Mouse (Mus musculus) neutrophil, adult 5-6 weeks (primary cell): ENCODE data around the gene Rhobtb3. TPM values are rescaled to one million over a fixed set of nuclear protein-coding genes. Genes with fewer than 3 reads are reported as not detected.
"Not testable (repeated sequence)": the region's sequence is repeated elsewhere in the genome, so short reads cannot be mapped to it uniquely, and the experiment has no call there.

Source experiments
- ATAC-seq: fragments of 151-379, 151-347 bp; 2 replicates; pipeline ENCODE4 v1.8.0; 2017; ENCODE audit warnings: mild to moderate bottlenecking, moderate TSS enrichment; ENCODE audit not compliant: insufficient number of reproducible peaks, poor library complexity, low FRiP score, severe bottlenecking; ENCODE audit errors: extremely low read depth
- total RNA-seq: library from RNA; stranded (forward); fragments of 200-1000 nt; gene quantifications from 2 replicates; pipeline ENCODE4 v1.2.3, GENCODE M21; 2017

The Rhobtb3 gene
- total RNA-seq, 1 experiment from 2014 or later, result 0.23 TPM

DNA sequence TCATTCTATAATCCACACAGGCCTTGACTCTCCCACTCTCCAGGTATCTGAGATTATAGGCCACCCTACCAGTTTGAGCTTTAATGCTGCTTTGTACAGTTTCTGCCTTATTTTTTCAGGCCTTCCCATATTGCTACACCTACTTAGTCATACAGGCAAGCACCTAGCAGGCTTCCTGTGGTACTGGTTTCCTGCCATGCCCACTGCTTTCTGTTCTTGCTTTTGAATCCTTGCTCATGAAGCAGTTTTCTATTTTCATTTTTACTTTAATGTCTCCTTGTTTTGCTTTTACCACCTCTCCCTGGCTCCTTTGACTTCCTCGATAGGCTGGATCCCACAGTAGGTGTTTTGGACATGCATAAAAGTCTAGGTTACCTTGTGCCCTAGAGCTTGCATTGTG is 118.3 kb downstream of the Rhobtb3 start:
- ATAC-seq, result peak; percentile 55

DNA sequence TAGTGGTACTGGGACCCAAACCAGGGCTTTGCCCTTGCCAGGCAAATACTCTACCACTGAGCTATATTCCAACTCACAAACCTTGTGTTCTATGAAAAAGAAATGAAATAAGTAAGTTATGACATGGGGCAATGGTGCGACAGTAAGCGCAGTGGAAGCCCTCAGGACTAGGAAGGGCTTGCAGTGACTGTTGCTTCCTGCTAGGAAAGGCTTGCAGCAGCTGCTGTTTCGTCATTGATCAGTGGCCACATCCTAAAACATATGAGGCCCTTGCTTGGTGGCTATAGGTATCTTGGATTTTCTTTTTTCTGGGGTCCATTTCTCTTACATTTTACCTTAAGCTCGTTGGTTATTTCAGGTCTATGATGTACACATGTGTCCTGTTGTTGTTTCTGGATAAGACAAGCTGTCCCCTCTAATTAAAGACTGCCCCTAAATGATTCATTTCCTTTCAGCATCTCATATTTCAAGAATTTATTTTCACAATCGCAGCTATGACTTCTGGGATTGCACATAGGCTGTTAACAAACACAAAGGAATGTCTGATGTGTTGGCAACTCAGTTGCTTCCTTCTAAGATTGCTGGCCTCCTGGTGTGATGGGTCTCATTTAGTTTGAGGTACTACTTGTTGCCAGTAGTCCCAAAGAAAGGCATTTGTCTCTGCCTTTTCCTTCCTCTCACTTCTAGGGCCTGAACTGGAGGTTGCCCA is 119.0 kb downstream of the Rhobtb3 start:
- peak; percentile 57; the same call in 1 of the 2 replicates for ATAC-seq

DNA sequence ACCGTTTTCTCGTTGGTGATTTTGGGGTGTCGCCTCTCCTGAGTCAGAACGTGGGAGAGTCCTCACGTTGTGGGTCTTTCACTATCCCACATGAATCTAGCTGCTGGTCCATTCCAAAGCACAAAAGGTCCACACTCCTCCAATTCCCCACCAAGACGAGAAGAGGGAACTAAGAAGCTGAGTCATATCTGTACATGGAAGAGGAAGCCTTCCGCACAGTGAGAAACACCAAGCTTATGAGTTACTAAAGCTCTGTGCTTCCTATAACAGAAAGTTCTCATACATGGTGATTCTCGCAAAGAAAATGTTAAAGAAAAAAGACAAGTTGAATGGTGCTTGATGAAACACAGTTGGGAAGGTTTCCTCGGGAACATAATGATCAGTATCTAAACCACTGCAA is 120.5 kb downstream of the Rhobtb3 start:
- peak; percentile 68 for ATAC-seq

DNA sequence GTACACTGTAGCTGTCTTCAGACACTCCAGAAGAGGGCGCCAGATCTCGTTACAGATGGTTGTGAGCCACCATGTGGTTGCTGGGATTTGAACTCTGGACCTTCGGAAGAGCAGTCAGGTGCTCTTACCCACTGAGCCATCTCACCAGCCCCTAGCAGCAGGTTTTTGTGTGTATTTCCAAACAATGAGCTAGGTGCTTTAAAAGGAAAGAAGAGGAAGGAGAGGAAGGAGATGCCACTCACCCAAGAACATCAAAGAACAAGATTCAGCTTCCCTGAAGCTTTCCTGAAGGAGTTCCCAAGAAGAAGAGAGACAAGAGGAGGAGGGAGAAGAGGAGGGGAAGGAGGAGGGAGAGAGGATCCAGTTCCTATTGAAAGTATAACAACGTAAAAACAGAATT is 121.4 kb downstream of the Rhobtb3 start:
- not testable (repeated sequence) for ATAC-seq

DNA sequence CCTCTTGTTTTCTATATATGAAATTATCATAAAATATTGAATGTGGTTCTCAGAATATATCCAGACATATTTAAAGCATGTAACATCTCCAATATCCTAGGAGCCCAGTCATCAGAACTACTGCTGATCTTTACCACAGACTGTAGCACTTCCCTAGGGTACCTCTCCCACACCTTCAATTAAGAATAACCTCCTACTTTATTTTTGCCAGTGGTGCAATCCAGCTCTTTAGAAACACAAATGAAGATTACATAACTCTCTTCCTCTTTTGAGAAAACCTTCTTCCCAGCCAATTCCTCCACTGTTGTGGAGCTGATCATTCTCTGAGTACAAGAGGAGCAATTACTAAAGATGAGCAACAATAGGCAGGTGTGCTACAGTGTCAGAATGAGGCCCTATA is 123.8 kb downstream of the Rhobtb3 start:
- ATAC-seq, result peak; percentile 58

Other genes starting within 250 kb of the Rhobtb3 start
- gene Ell2, start 237.2 kb downstream of the Rhobtb3 start, total RNA-seq, result 34.9 and 37.3 TPM in 2 replicates
- gene Glrx, start 104.1 kb downstream of the Rhobtb3 start, total RNA-seq, result 96.4 and 107 TPM in 2 replicates
- gene Spata9, start 23.2 kb upstream of the Rhobtb3 start, total RNA-seq, result not detected in 2 replicates
- 8.8 and 14.3 TPM in 2 replicates for gene Rfesd, start 74.8 kb upstream of the Rhobtb3 start, total RNA-seq
- gene Gpr150, start 113.1 kb upstream of the Rhobtb3 start, total RNA-seq, result not detected in 2 replicates
- 16.3 and 20.1 TPM in 2 replicates for gene Arsk, start 154.7 kb upstream of the Rhobtb3 start, total RNA-seq
- 25.3 and 27.6 TPM in 2 replicates for gene Ttc37, start 154.8 kb upstream of the Rhobtb3 start, total RNA-seq